Mouse (Mus musculus): ENCODE results near the gene Dag1. TPM values are rescaled to one million over a fixed set of nuclear protein-coding genes. Genes with fewer than 3 reads are reported as not detected.
"Not testable (repeated sequence)": the region's sequence is repeated elsewhere in the genome, so short reads cannot be mapped to it uniquely, and the experiment has no call there.

The Dag1 gene
- polyA plus RNA-seq, 1 experiment, result 102 TPM

DNA sequence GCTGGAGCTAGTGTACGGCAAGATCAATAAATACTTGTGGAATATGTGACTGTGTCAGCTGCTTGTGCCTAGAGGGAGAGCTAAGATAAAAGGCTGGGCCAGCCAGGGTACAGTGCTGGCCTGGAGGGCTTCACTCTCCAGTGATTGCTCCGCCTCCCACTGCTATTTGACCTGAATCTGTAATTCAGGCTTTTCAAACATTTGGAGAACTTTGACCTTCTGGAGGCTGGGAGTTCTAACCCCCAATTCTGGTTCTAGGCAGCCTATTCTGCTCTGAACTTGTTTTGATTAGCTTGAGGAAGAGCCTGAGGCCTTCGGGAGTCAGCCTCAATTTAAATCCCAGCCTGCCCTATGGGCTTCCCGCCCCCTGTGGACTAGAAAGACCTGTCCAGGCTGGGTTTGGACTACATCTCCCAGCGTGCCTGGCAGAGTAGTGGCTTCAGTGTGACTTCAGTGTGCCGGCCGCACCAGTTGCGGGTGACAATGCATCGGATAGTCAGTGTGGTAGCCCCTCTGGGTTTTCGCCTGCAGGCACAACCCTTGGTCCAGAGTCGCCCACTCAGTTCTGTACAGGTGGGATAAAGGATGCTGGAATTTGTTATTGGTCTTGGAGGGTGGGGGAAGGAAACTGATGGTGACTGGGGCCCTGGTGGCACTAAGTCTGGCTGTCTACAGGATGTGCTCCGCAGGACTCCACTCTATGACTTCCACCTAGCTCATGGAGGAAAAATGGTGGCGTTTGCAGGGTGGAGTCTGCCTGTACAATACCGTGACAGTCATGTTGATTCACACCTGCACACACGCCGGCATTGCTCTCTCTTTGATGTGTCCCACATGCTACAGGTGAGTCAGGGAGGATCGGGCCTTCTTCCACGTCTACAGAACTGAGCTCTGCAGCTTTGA, 32.9 kb upstream of the Dag1 start, which contains the start of gene Amt:
Gene Amt, plus strand, starts transcription at position 401 of the 903 bp plus-strand sequence.
- Histone ChIP-seq H3K4me1 (ENCODE audit: control insufficient read depth, insufficient read depth, low read length) (no peaks in the 10 kb centered on the region), H3K4me3 (ENCODE audit: insufficient read depth, low read length) (no peak within 1 kb of the TSS), H3K27ac (ENCODE audit: insufficient read depth, low read length) (no peak within 1 kb of the TSS)
- no peak for TF ChIP-seq POLR2A (IDR thresholded peaks at IDR 0.05; ENCODE audit: low read depth, low read length)
- TF ChIP-seq CTCF (IDR thresholded peaks at IDR 0.05; ENCODE audit: borderline replicate concordance, insufficient read depth, low read length), result no peak

DNA sequence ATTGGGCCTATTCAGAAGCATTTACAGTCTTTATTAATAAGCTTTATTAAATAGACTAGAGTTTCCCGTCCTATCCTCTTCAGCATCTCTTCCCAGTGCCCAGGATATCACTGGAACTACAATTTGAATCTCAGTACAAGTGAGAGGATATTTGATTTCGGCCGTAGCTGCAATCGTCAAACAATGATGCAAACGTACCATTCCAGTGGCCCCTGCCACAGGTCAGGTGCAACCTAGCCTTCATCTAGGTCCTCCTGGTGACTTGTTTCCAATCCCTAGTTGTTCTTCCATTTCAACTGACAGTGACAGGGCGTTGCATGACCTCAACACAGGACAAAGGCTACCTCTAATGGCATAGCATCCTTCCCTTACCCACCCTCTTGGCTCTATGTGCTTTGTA, 27.0 kb upstream of the Dag1 start:
- H3K4me3 ChIP-seq (ENCODE audit: insufficient read depth, low read length), result peak overlapping the region; percentile 67
- TF ChIP-seq CTCF (IDR thresholded peaks at IDR 0.05; ENCODE audit: borderline replicate concordance, insufficient read depth, low read length) (no peak), POLR2A (IDR thresholded peaks at IDR 0.05; ENCODE audit: low read depth, low read length) (0 out of 2 replicates have a peak, but pooled peaks have one; percentile 11)
- H3K27ac ChIP-seq (ENCODE audit: insufficient read depth, low read length), result no peak overlapping the region
- H3K4me1 ChIP-seq (ENCODE audit: control insufficient read depth, insufficient read depth, low read length), result peaks cover 3% of the 10 kb centered on the region

- Histone ChIP-seq H3K4me1 (ENCODE audit: control insufficient read depth, insufficient read depth, low read length) (peaks cover 3% of the 10 kb centered on the region), H3K27ac (ENCODE audit: insufficient read depth, low read length) (peak within 1 kb of the TSS; percentile 63), H3K4me3 (ENCODE audit: insufficient read depth, low read length) (peak within 1 kb of the TSS; percentile 67)
- TF ChIP-seq CTCF (IDR thresholded peaks at IDR 0.05; ENCODE audit: borderline replicate concordance, insufficient read depth, low read length) (no peak), POLR2A (IDR thresholded peaks at IDR 0.05; ENCODE audit: low read depth, low read length) (peak; percentile 61; the same call in 1 of the 2 replicates)
Measured at GRCm38 (mm10) chr9:108290016-108290750, 26.4 kb upstream of the Dag1 start, which contains the start of gene Nicn1. Nicn1 (plus strand) TSS chr9:108290429.

- H3K27ac ChIP-seq (ENCODE audit: insufficient read depth, low read length), result no peak overlapping the region
- peaks cover 3% of the 10 kb centered on the region for H3K4me1 ChIP-seq (ENCODE audit: control insufficient read depth, insufficient read depth, low read length)
- no peak overlapping the region for H3K4me3 ChIP-seq (ENCODE audit: insufficient read depth, low read length)
- no peak for TF ChIP-seq POLR2A (IDR thresholded peaks at IDR 0.05; ENCODE audit: low read depth, low read length)
- no peak for TF ChIP-seq CTCF (IDR thresholded peaks at IDR 0.05; ENCODE audit: borderline replicate concordance, insufficient read depth, low read length)
Measured at GRCm38 (mm10) chr9:108289347-108289746, 25.6 kb upstream of the Dag1 start.

GRCm38 (mm10) chr9:108287526-108288238, 23.9 kb upstream of the Dag1 start:
- not testable (repeated sequence) for H3K4me1 ChIP-seq (ENCODE audit: control insufficient read depth, insufficient read depth, low read length); H3K4me3 ChIP-seq (ENCODE audit: insufficient read depth, low read length); H3K27ac ChIP-seq (ENCODE audit: insufficient read depth, low read length)

DNA sequence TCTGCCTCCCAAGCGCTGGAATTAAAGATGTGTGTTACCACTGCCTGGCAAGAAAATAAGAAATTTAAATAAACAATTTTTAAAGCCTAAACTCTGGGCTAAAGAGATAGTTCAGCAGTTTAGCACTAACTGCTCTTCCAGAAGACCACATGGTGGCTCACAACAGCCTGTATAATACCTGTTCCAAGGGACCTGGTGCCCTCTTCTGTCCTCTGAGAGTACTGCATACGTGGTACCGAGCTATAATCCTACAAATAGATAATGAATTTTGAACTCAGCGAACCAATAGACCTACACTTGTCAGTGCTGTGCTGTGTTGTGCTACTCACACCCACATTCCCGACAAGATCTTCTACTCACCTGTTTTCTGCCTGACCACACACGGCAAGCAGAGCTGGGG, 20.7 kb upstream of the Dag1 start:
- Histone ChIP-seq H3K4me1 (ENCODE audit: control insufficient read depth, insufficient read depth, low read length) (no peaks in the 10 kb centered on the region), H3K4me3 (ENCODE audit: insufficient read depth, low read length) (no peak overlapping the region), H3K27ac (ENCODE audit: insufficient read depth, low read length) (no peak overlapping the region)
- TF ChIP-seq CTCF (IDR thresholded peaks at IDR 0.05; ENCODE audit: borderline replicate concordance, insufficient read depth, low read length) (peak; percentile 57; the same call in 1 of the 2 replicates), POLR2A (IDR thresholded peaks at IDR 0.05; ENCODE audit: low read depth, low read length) (no peak)

DNA sequence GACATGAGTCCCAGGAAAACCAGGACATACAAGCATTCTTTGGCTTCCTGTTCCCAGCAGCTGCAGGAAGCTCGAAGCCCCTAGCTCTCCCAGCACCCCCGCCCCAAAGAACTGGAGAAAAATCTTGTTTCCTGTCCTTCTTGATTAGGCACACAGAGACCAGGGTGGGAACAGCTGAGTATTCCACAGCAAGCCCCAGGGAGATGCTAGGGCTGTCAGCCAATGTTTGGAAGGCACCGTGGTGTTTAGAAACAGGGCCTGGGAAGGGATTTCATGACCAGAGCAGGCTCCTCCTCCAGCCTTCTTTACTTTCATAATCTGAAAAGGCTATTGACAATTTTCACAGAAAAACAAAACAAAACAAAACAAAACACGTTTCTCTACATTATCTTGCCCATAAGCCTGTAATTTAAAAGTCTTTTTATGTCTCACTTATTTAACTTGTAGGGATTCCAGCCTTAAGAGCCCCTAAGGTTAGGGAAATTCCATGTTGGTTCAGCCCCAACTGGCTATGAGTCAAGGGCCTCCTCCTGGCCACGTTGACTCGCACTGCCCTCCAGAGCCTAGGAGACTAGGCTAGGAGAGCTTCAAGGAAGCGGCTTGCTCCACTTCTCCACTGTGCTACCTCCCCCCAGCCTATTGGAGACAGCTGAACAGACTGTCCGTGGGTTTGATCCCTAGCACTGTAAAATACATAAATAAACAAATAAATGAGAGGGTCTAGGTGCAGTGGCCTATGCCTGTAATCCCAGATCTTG, 16.5 kb upstream of the Dag1 start:
- peak overlapping the region; percentile 35; the same call in 1 of the 2 replicates for H3K27ac ChIP-seq (ENCODE audit: insufficient read depth, low read length)

DNA sequence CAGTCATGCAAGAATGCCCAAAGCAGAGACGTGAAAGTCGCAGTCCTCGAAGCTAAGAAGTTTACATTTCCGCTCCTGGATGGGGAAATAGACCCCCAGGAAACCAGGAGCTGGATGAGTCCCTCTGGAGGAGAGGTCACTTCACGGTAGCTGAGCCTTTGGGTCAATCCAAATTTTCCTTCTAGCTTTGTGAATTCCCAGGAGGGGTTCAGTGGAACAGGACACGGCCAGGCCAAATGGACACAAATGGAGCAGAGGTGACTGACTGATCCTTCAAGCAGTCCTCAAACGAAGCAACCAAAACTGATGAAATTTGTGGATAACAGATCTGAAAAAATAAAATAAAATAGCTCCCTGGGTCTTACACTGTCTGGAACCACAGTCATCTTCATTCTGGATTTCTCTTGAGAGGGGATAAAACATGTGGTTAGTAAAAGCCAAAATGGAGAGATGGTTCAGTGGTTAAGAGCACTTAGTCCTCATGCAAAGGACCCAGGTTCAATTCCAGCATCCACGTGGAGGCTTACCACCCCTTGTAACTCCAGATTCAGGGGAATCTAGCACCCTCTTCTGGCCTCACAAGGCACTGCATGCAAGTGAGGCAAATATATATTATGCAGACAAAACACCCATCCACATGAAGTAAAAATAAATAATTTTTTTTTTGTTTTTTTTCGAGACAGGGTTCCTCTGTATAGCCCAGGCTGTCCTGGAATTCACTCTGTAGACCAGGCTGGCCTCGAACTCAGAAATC, 15.1 kb upstream of the Dag1 start:
- H3K4me1 ChIP-seq (ENCODE audit: control insufficient read depth, insufficient read depth, low read length), result no peaks in the 10 kb centered on the region
- H3K27ac ChIP-seq (ENCODE audit: insufficient read depth, low read length), result no peak overlapping the region
- no peak overlapping the region for H3K4me3 ChIP-seq (ENCODE audit: insufficient read depth, low read length)
- TF ChIP-seq CTCF (IDR thresholded peaks at IDR 0.05; ENCODE audit: borderline replicate concordance, insufficient read depth, low read length), result no peak; the same call in 1 of the 2 replicates

More for the DNA sequence above, 16.5 kb upstream of the Dag1 start:
- H3K4me3 ChIP-seq (ENCODE audit: insufficient read depth, low read length), result no peak overlapping the region
- no peaks in the 10 kb centered on the region for H3K4me1 ChIP-seq (ENCODE audit: control insufficient read depth, insufficient read depth, low read length)
- TF ChIP-seq POLR2A (IDR thresholded peaks at IDR 0.05; ENCODE audit: low read depth, low read length), result peak; percentile 69
- no peak for TF ChIP-seq CTCF (IDR thresholded peaks at IDR 0.05; ENCODE audit: borderline replicate concordance, insufficient read depth, low read length)
